Mouse (Mus musculus): ENCODE data around the gene Slc29a4. TPM values are rescaled to one million over a fixed set of nuclear protein-coding genes. Genes with fewer than 3 reads are reported as not detected.

Gene Slc29a4
- polyA plus RNA-seq, 1 experiment from 2014 or later, result 71.4 TPM

- Histone ChIP-seq H3K9me3 (ENCODE audit: control insufficient read depth, low read length) (no peaks in the 10 kb centered on the region), H3K9ac (replicated peaks; ENCODE audit: low read depth, low read length) (no peak overlapping the region), H3K4me2 (ENCODE audit: low read depth, low read length) (no peak overlapping the region), H3K4me1 (ENCODE audit: control insufficient read depth, insufficient read depth, low read length) (peaks cover 11% of the 10 kb centered on the region; the same call in 1 of the 2 replicates), H3K27ac (ENCODE audit: low read depth, low read length) (no peak overlapping the region), H3K36me3 (ENCODE audit: control insufficient read depth, insufficient read depth, low read length) (no peaks in the 10 kb centered on the region), H3K4me3 (ENCODE audit: low read depth, low read length) (no peak overlapping the region), H3K27me3 (ENCODE audit: control insufficient read depth, insufficient read depth, low read length) (no peaks in the 10 kb centered on the region)
- peak; percentile 14; the same call in 1 of the 2 replicates for ATAC-seq (ENCODE audit: low read depth)
- WGBS, result 51% methylated on average over 12 of the region's 12 CpGs
These were observed 842 bp downstream of the Slc29a4 start for GRCm38 (mm10) chr5:142692971-142693737.

DNA sequence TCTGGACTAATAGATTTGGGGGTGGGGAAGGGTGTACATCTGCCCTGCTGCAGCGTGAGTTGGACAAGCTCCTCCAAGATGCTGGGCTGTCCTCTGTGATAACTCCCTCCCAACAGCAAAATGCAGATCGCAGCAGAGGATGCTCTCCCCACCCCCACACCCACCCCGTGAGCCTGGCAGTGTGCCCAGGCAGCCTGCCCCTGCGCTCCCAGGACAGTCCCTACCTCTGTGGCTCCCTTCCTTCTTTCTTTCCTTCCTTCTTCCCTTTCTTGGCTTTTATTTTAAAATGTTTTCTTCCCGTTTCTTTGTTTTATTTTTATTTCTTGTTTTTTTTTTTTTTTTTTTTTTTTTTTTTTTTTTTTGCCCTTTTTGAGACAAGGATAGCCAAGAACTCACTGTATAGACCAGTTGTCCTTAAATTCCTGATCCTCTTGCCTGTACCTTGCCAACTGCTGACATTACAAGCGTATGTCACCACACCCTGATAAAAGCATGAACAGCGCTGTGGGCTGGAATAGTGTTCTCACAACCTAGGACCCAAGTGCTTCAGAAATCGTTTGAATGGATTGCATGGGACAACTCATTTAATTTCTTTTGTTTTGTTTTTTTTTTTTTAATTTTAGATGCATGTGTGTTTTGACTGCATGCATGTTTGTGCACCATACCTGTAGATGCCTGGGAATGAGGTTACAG, 1.6 kb downstream of the Slc29a4 start:
- no peaks in the 10 kb centered on the region for H3K27me3 ChIP-seq (ENCODE audit: control insufficient read depth, insufficient read depth, low read length)
- ATAC-seq (ENCODE audit: low read depth), result peak; percentile 17; the same call in 1 of the 2 replicates
- no peak overlapping the region for H3K4me2 ChIP-seq (ENCODE audit: low read depth, low read length)
- H3K4me1 ChIP-seq (ENCODE audit: control insufficient read depth, insufficient read depth, low read length), result peaks cover 11% of the 10 kb centered on the region; the same call in 1 of the 2 replicates
- no peak overlapping the region for H3K4me3 ChIP-seq (ENCODE audit: low read depth, low read length)
- 42% methylated on average over 8 of the region's 8 CpGs for WGBS
- H3K9me3 ChIP-seq (ENCODE audit: control insufficient read depth, low read length), result no peaks in the 10 kb centered on the region
- no peak overlapping the region for H3K27ac ChIP-seq (ENCODE audit: low read depth, low read length)
- H3K36me3 ChIP-seq (ENCODE audit: control insufficient read depth, insufficient read depth, low read length), result no peaks in the 10 kb centered on the region
- H3K9ac ChIP-seq (replicated peaks; ENCODE audit: low read depth, low read length), result no peak overlapping the region

DNA sequence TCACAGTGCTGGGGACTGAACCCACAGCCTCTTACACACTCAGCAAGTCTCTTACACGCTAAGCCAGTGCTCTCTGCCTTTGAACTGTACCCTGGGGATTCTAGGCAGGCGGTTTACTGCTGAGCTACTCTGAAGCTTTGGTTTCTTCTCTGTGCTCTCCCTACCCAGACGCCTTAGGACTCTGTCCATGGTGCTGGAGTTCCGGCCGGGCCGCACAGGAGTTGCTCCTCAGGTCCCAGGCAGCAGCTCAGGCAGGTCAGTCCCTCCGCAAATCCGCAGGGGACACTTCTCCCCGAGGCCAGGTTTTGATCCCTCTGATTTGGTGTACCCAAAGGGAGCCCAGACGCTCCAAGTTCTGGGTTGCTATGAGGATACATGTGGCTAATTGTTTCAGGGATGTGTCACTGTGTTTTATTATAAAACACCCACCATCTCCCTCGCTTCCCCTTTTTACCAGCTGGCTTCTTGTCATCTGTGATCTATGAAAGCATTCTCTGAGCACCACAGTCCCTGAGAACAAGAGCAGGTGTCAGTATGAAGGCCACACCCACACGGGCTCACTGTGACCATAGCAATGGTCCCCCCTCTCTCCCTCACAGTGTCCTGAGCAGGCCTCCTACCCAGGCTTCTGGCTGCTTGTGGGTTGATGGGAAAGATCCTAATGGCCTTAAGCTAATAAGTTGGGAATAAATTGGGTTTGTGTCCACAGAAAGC, 2.5 kb downstream of the Slc29a4 start:
- Histone ChIP-seq H3K4me2 (ENCODE audit: low read depth, low read length) (no peak overlapping the region), H3K27ac (ENCODE audit: low read depth, low read length) (no peak overlapping the region), H3K4me1 (ENCODE audit: control insufficient read depth, insufficient read depth, low read length) (peaks cover 11% of the 10 kb centered on the region; the same call in 1 of the 2 replicates), H3K9me3 (ENCODE audit: control insufficient read depth, low read length) (no peaks in the 10 kb centered on the region), H3K9ac (replicated peaks; ENCODE audit: low read depth, low read length) (no peak overlapping the region), H3K36me3 (ENCODE audit: control insufficient read depth, insufficient read depth, low read length) (no peaks in the 10 kb centered on the region), H3K27me3 (ENCODE audit: control insufficient read depth, insufficient read depth, low read length) (no peaks in the 10 kb centered on the region), H3K4me3 (ENCODE audit: low read depth, low read length) (no peak overlapping the region)
- no peak for ATAC-seq (ENCODE audit: low read depth)
- 8% methylated on average over 12 of the region's 12 CpGs for WGBS

- Histone ChIP-seq H3K27me3 (ENCODE audit: control insufficient read depth, insufficient read depth, low read length) (no peaks in the 10 kb centered on the region), H3K4me3 (ENCODE audit: low read depth, low read length) (no peak overlapping the region), H3K27ac (ENCODE audit: low read depth, low read length) (no peak overlapping the region), H3K9me3 (ENCODE audit: control insufficient read depth, low read length) (no peaks in the 10 kb centered on the region), H3K4me1 (ENCODE audit: control insufficient read depth, insufficient read depth, low read length) (peaks cover 11% of the 10 kb centered on the region; the same call in 1 of the 2 replicates), H3K4me2 (ENCODE audit: low read depth, low read length) (no peak overlapping the region), H3K36me3 (ENCODE audit: control insufficient read depth, insufficient read depth, low read length) (no peaks in the 10 kb centered on the region), H3K9ac (replicated peaks; ENCODE audit: low read depth, low read length) (no peak overlapping the region)
- 31% methylated on average over 6 of the region's 6 CpGs for WGBS
- ATAC-seq (ENCODE audit: low read depth), result no peak
These were observed 3.9 kb downstream of the Slc29a4 start for GRCm38 (mm10) chr5:142696258-142696657.

- no peak overlapping the region for H3K27ac ChIP-seq (ENCODE audit: low read depth, low read length)
- H3K9me3 ChIP-seq (ENCODE audit: control insufficient read depth, low read length), result no peaks in the 10 kb centered on the region
- no peak overlapping the region for H3K4me2 ChIP-seq (ENCODE audit: low read depth, low read length)
- H3K4me1 ChIP-seq (ENCODE audit: control insufficient read depth, insufficient read depth, low read length), result peaks cover 11% of the 10 kb centered on the region; the same call in 1 of the 2 replicates
- no peak overlapping the region for H3K4me3 ChIP-seq (ENCODE audit: low read depth, low read length)
- H3K27me3 ChIP-seq (ENCODE audit: control insufficient read depth, insufficient read depth, low read length), result no peaks in the 10 kb centered on the region
- no peak for ATAC-seq (ENCODE audit: low read depth)
- H3K36me3 ChIP-seq (ENCODE audit: control insufficient read depth, insufficient read depth, low read length), result no peaks in the 10 kb centered on the region
- WGBS, result 84% methylated on average over 6 of the region's 6 CpGs
- H3K9ac ChIP-seq (replicated peaks; ENCODE audit: low read depth, low read length), result no peak overlapping the region
These were observed 4.6 kb downstream of the Slc29a4 start for GRCm38 (mm10) chr5:142696865-142697264.

GRCm38 (mm10) chr5:142697742-142698141, 5.4 kb downstream of the Slc29a4 start:
- no peak overlapping the region for H3K9ac ChIP-seq (replicated peaks; ENCODE audit: low read depth, low read length)
- H3K27me3 ChIP-seq (ENCODE audit: control insufficient read depth, insufficient read depth, low read length), result no peaks in the 10 kb centered on the region
- H3K36me3 ChIP-seq (ENCODE audit: control insufficient read depth, insufficient read depth, low read length), result no peaks in the 10 kb centered on the region
- ATAC-seq (ENCODE audit: low read depth), result no peak
- WGBS, result 74% methylated on average over 2 of the region's 2 CpGs
- no peak overlapping the region for H3K27ac ChIP-seq (ENCODE audit: low read depth, low read length)
- no peak overlapping the region for H3K4me3 ChIP-seq (ENCODE audit: low read depth, low read length)
- no peak overlapping the region for H3K4me2 ChIP-seq (ENCODE audit: low read depth, low read length)
- no peaks in the 10 kb centered on the region for H3K9me3 ChIP-seq (ENCODE audit: control insufficient read depth, low read length)
- H3K4me1 ChIP-seq (ENCODE audit: control insufficient read depth, insufficient read depth, low read length), result peaks cover 12% of the 10 kb centered on the region

- Histone ChIP-seq H3K9me3 (ENCODE audit: control insufficient read depth, low read length) (no peaks in the 10 kb centered on the region), H3K4me1 (ENCODE audit: control insufficient read depth, insufficient read depth, low read length) (peaks cover 15% of the 10 kb centered on the region), H3K9ac (replicated peaks; ENCODE audit: low read depth, low read length) (no peak overlapping the region), H3K36me3 (ENCODE audit: control insufficient read depth, insufficient read depth, low read length) (no peaks in the 10 kb centered on the region), H3K4me3 (ENCODE audit: low read depth, low read length) (no peak overlapping the region; the same call in 1 of the 2 replicates), H3K27me3 (ENCODE audit: control insufficient read depth, insufficient read depth, low read length) (no peaks in the 10 kb centered on the region), H3K4me2 (ENCODE audit: low read depth, low read length) (peak overlapping the region; percentile 75; the same call in 1 of the 2 replicates), H3K27ac (ENCODE audit: low read depth, low read length) (no peak overlapping the region)
- peak; percentile 31 for ATAC-seq (ENCODE audit: low read depth)
- WGBS, result 11% methylated on average over 15 of the region's 15 CpGs
These were observed 8.7 kb downstream of the Slc29a4 start for GRCm38 (mm10) chr5:142700842-142701589.

DNA sequence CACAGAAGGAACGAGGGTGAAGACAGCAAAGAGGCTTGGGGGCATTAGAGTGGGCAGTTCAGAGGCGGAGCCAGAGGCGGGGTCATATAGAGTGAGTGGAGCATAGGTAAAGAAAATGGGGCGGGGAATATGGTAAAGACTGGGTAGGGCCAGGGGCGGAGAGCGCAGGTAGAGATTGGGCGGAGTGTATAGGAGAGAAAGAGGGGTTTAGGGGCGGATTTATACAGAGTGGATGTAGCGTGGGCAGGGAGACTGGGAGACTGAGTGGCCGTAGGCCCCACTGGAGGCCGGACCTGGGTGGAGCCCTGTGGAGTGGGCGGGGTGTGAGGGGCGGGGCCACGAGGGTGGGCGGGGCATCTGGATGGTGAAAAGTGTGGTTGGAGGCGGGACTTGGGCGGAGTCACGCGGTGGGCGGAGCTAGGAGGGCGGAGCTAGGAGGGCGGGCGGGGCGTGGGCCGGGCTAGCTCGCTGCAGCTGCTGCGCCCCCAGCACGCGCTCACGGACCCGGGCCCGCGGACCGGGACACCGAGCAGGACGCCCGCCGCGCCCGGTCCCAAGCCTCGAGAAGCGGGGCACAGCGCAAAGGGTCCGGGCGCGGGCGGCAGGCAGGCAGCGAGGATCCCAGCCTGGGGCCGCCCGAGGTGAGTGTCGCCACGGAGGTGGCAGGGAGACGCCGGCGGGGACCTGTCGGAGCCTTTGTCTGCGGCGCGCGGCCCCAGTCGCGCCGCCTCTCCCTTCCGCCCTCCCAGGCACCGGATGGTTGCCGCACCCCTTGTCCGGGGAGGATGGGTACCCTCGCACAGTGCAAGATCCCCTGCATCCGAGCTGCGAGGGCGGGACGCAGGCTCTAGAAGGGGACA, 9.6 kb downstream of the Slc29a4 start:
- H3K27me3 ChIP-seq (ENCODE audit: control insufficient read depth, insufficient read depth, low read length), result no peaks in the 10 kb centered on the region
- under 1% methylated on average over 41 of the region's 72 CpGs for WGBS
- peak; percentile 88 for ATAC-seq (ENCODE audit: low read depth)
- H3K27ac ChIP-seq (ENCODE audit: low read depth, low read length), result peak overlapping the region; percentile 22; the same call in 1 of the 2 replicates
- no peaks in the 10 kb centered on the region for H3K36me3 ChIP-seq (ENCODE audit: control insufficient read depth, insufficient read depth, low read length)
- peak overlapping the region; percentile 75 for H3K4me2 ChIP-seq (ENCODE audit: low read depth, low read length)
- peaks cover 15% of the 10 kb centered on the region for H3K4me1 ChIP-seq (ENCODE audit: control insufficient read depth, insufficient read depth, low read length)
- H3K4me3 ChIP-seq (ENCODE audit: low read depth, low read length), result peak overlapping the region; percentile 81
- H3K9me3 ChIP-seq (ENCODE audit: control insufficient read depth, low read length), result no peaks in the 10 kb centered on the region
- peak overlapping the region; percentile 89 for H3K9ac ChIP-seq (replicated peaks; ENCODE audit: low read depth, low read length)

Measured in neural tube, embryonic 14.5 days (tissue).